Mouse (Mus musculus): ENCODE data around the gene Tvp23b. TPM values are rescaled to one million over a fixed set of nuclear protein-coding genes. Genes with fewer than 3 reads are reported as not detected.

Tvp23b gene
- polyA plus RNA-seq, 1 experiment: 21.4 TPM

GRCm38 (mm10) chr11:62933099-62933498, 53.8 kb downstream of the Tvp23b start:
- H3K4me3 ChIP-seq (ENCODE audit: insufficient read depth, low read length): no peak overlapping the region
- TF ChIP-seq CTCF (IDR thresholded peaks at IDR 0.05; ENCODE audit: low read depth, low read length) (no peak), POLR2A (IDR thresholded peaks at IDR 0.05; ENCODE audit: borderline replicate concordance, low read depth, low read length) (no peak)
- no peak overlapping the region for H3K27ac ChIP-seq (ENCODE audit: insufficient read depth, low read depth, low read length)
- peaks cover 4% of the 10 kb centered on the region for H3K4me1 ChIP-seq (ENCODE audit: control insufficient read depth, insufficient read depth, low read length)

- Histone ChIP-seq H3K4me3 (ENCODE audit: insufficient read depth, low read length) (no peak overlapping the region), H3K4me1 (ENCODE audit: control insufficient read depth, insufficient read depth, low read length) (peaks cover 4% of the 10 kb centered on the region), H3K27ac (ENCODE audit: insufficient read depth, low read depth, low read length) (no peak overlapping the region)
- TF ChIP-seq POLR2A (IDR thresholded peaks at IDR 0.05; ENCODE audit: borderline replicate concordance, low read depth, low read length) (no peak), CTCF (IDR thresholded peaks at IDR 0.05; ENCODE audit: low read depth, low read length) (no peak)
Measured at GRCm38 (mm10) chr11:62934795-62935514, 55.7 kb downstream of the Tvp23b start.

- no peak overlapping the region for H3K27ac ChIP-seq (ENCODE audit: insufficient read depth, low read depth, low read length)
- TF ChIP-seq CTCF (IDR thresholded peaks at IDR 0.05; ENCODE audit: low read depth, low read length) (no peak), POLR2A (IDR thresholded peaks at IDR 0.05; ENCODE audit: borderline replicate concordance, low read depth, low read length) (no peak)
- H3K4me3 ChIP-seq (ENCODE audit: insufficient read depth, low read length): no peak overlapping the region
- peaks cover 4% of the 10 kb centered on the region for H3K4me1 ChIP-seq (ENCODE audit: control insufficient read depth, insufficient read depth, low read length)
Measured at GRCm38 (mm10) chr11:62937986-62938385, 58.7 kb downstream of the Tvp23b start.

GRCm38 (mm10) chr11:62938921-62939320, 59.7 kb downstream of the Tvp23b start:
- Histone ChIP-seq H3K27ac (ENCODE audit: insufficient read depth, low read depth, low read length) (no peak overlapping the region), H3K4me1 (ENCODE audit: control insufficient read depth, insufficient read depth, low read length) (peaks cover 4% of the 10 kb centered on the region), H3K4me3 (ENCODE audit: insufficient read depth, low read length) (no peak overlapping the region)
- TF ChIP-seq CTCF (IDR thresholded peaks at IDR 0.05; ENCODE audit: low read depth, low read length) (no peak), POLR2A (IDR thresholded peaks at IDR 0.05; ENCODE audit: borderline replicate concordance, low read depth, low read length) (no peak)

- TF ChIP-seq CTCF (IDR thresholded peaks at IDR 0.05; ENCODE audit: low read depth, low read length) (no peak), POLR2A (IDR thresholded peaks at IDR 0.05; ENCODE audit: borderline replicate concordance, low read depth, low read length) (no peak)
- Histone ChIP-seq H3K27ac (ENCODE audit: insufficient read depth, low read depth, low read length) (no peak overlapping the region), H3K4me3 (ENCODE audit: insufficient read depth, low read length) (no peak overlapping the region), H3K4me1 (ENCODE audit: control insufficient read depth, insufficient read depth, low read length) (peaks cover 4% of the 10 kb centered on the region)
Measured at GRCm38 (mm10) chr11:62940176-62940575, 60.9 kb downstream of the Tvp23b start.

GRCm38 (mm10) chr11:62943538-62943937, 64.3 kb downstream of the Tvp23b start:
- H3K27ac ChIP-seq (ENCODE audit: insufficient read depth, low read depth, low read length): no peak overlapping the region
- H3K4me3 ChIP-seq (ENCODE audit: insufficient read depth, low read length): no peak overlapping the region
- no peaks in the 10 kb centered on the region for H3K4me1 ChIP-seq (ENCODE audit: control insufficient read depth, insufficient read depth, low read length)
- TF ChIP-seq CTCF (IDR thresholded peaks at IDR 0.05; ENCODE audit: low read depth, low read length) (no peak), POLR2A (IDR thresholded peaks at IDR 0.05; ENCODE audit: borderline replicate concordance, low read depth, low read length) (no peak)

- Histone ChIP-seq H3K27ac (ENCODE audit: insufficient read depth, low read depth, low read length) (no peak overlapping the region), H3K4me1 (ENCODE audit: control insufficient read depth, insufficient read depth, low read length) (no peaks in the 10 kb centered on the region), H3K4me3 (ENCODE audit: insufficient read depth, low read length) (no peak overlapping the region)
- TF ChIP-seq POLR2A (IDR thresholded peaks at IDR 0.05; ENCODE audit: borderline replicate concordance, low read depth, low read length) (no peak), CTCF (IDR thresholded peaks at IDR 0.05; ENCODE audit: low read depth, low read length) (no peak)
Measured at GRCm38 (mm10) chr11:62945514-62945913, 66.3 kb downstream of the Tvp23b start.

- Histone ChIP-seq H3K4me1 (ENCODE audit: control insufficient read depth, insufficient read depth, low read length) (no peaks in the 10 kb centered on the region), H3K27ac (ENCODE audit: insufficient read depth, low read depth, low read length) (no peak overlapping the region), H3K4me3 (ENCODE audit: insufficient read depth, low read length) (no peak overlapping the region)
- TF ChIP-seq POLR2A (IDR thresholded peaks at IDR 0.05; ENCODE audit: borderline replicate concordance, low read depth, low read length) (no peak), CTCF (IDR thresholded peaks at IDR 0.05; ENCODE audit: low read depth, low read length) (no peak)
Measured at GRCm38 (mm10) chr11:62949548-62949947, 70.3 kb downstream of the Tvp23b start.

GRCm38 (mm10) chr11:62951012-62951411, 71.8 kb downstream of the Tvp23b start, which contains the start of gene Cdrt4:
TSS of gene Cdrt4 (plus strand) at chr11:62951193.
- TF ChIP-seq CTCF (IDR thresholded peaks at IDR 0.05; ENCODE audit: low read depth, low read length): no peak
- no peak for TF ChIP-seq POLR2A (IDR thresholded peaks at IDR 0.05; ENCODE audit: borderline replicate concordance, low read depth, low read length)
- Histone ChIP-seq H3K4me1 (ENCODE audit: control insufficient read depth, insufficient read depth, low read length) (no peaks in the 10 kb centered on the region), H3K4me3 (ENCODE audit: insufficient read depth, low read length) (no peak within 1 kb of the TSS), H3K27ac (ENCODE audit: insufficient read depth, low read depth, low read length) (no peak within 1 kb of the TSS)

- H3K4me1 ChIP-seq (ENCODE audit: control insufficient read depth, insufficient read depth, low read length): no peaks in the 10 kb centered on the region
- H3K27ac ChIP-seq (ENCODE audit: insufficient read depth, low read depth, low read length): no peak overlapping the region
- no peak overlapping the region for H3K4me3 ChIP-seq (ENCODE audit: insufficient read depth, low read length)
- TF ChIP-seq POLR2A (IDR thresholded peaks at IDR 0.05; ENCODE audit: borderline replicate concordance, low read depth, low read length): no peak
- TF ChIP-seq CTCF (IDR thresholded peaks at IDR 0.05; ENCODE audit: low read depth, low read length): no peak
Measured at GRCm38 (mm10) chr11:62954766-62955165, 75.5 kb downstream of the Tvp23b start.
